Mouse (Mus musculus) c-Kit-positive CD71-negative TER-119-negative erythroid progenitor cells, embryonic 14.5 days (primary cell): ENCODE measurements around the gene Ppp4r1.

Source experiments
- DNase-seq: peaks from one replicate; pipeline ENCODE4 v3.0.0-alpha.2; 2013; ENCODE audit warnings: low read depth

Ppp4r1 gene

DNA sequence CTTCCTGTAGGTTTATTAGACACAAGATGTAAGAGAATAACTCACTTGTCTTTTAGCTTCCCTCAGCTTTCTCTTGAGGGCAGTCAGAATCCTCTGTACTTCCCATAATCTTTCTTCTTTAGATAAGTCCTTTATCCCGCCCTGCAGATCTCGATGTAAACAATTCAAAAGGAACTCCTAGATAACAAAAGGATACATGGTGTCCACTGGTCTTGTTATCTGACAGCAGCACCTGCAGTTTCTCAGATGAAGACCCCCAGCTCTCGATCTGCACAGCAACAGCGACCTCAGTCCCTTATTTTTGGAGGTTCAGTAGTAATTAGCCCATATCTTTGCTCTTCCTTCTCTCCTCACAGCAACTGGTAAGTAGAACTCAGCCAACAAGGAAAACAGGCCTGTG is 75.2 kb downstream of the Ppp4r1 start:
- DNase-seq, result no peak

DNA sequence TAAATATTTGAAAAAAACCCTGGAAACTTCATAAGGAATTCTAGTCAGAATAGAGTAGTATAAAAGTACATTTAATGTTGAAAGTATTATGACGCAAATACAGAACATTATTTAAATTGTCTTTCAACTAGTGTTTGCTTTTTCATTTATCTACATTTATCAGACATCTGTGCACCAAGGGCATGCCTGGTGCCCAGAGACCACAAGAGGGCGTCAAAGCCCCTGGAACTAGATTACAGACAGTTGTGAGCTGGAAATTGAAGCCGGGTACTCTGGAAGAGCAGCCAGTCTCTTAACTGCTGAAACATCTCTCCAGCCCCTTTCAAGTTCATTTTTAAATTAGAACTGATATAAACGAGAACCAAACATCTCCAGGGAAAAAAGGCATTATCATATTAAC is 80.2 kb downstream of the Ppp4r1 start:
- DNase-seq, result no peak

GRCm38 (mm10) chr17:65863830-65864229 is 81.5 kb downstream of the Ppp4r1 start:
- DNase-seq, result no peak

DNA sequence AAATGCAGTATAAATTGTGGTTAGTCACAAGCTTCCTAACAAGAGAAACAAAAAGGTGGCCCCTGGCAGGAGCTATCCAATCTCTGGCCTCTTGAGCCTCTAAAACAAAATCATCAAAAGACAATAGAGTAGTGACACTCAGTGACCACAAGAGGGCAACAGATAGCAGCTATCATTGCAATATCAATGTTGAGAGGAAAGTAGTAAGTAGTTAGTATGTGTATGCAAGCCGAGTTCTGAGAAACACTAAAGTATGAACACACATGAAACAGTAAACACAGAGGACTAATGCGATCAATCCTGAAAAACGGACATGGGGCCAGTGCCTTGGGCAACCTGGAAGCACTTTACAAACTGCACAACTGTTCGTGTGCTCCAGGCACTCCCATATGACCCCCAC is 82.4 kb downstream of the Ppp4r1 start:
- no peak for DNase-seq

DNA sequence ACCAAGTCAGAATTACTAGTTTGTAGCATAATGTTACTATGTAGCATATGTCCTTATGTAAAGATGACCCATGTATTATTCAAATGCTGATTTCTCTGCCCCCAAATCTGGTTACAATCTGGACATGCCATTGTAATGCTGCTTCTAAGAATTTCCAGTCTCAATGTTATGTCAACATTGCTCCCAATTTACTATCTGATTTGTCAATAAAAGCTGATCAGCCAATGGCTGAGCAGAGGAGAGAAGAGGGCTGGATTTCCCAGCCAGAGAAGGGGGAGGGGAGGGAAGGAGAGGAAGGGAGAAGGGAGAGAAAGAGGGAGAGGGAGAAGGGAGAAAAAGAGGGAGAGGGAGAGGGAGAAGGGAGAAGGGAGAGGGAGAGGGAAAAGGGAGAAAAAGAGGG is 82.9 kb downstream of the Ppp4r1 start:
- DNase-seq, result no peak

- no peak for DNase-seq
Measured at GRCm38 (mm10) chr17:65866201-65866600, 83.8 kb downstream of the Ppp4r1 start.

- no peak for DNase-seq
Measured at GRCm38 (mm10) chr17:65867996-65868395, 85.6 kb downstream of the Ppp4r1 start.

DNA sequence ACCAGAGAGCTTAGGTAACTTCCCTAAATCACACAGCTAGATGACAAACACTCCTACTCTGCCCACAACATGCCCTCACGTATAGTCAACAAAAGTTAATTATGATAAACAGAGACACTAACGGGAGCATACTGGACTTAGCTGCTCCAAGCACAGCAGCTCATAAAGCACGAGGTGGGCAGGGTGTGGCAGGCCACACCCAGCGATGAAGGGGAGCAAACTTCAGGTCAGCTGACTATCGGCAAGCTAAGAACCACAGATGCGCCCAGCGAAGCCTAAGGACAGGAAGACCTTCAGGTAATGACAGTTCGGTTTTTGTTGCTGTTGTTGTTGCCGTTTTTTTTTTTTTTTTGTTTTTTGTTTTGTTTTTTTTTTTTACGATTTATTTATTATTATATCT is 87.3 kb downstream of the Ppp4r1 start:
- DNase-seq, result no peak

DNA sequence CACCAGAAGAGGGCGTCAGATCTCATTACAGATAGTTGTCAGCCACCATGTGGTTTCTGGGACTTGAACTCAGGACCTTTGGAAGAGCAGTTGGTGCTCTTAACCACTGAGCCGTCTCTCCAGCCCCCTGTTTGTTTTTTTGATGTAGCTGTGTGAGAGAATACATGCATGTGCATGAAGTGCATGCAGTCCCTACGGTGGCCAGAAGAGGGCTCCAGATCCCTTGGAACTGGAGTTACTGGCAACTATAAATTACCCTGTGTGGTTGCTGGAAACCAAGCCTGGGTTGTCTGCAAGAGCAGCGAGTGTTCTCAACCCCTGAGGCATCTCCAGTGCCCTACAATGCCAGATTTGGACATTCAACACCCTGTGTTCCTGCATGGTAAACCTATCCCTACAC is 87.8 kb downstream of the Ppp4r1 start:
- peak; percentile 79 for DNase-seq

GRCm38 (mm10) chr17:65871641-65872041 is 89.3 kb downstream of the Ppp4r1 start:
- no peak for DNase-seq

DNA sequence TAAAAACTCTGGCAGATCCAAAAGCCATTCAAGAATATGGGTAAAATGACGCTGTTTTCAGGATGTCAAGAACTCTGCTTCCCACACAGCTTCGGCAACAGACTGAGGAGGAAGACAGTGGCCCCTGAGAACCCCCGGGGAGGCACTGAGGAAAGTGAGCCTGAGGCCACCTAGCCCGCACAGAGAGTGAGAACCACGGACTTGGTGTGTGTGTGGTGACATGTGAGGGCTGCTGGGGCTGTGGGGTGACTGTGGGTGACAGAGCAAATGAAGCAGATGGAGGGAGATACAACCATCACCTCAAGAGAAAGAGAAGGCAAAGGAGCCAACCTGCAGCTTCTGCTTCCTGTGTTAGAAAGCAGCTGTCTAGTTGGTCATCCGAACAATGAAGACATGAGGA is 89.7 kb downstream of the Ppp4r1 start:
- no peak for DNase-seq

DNA sequence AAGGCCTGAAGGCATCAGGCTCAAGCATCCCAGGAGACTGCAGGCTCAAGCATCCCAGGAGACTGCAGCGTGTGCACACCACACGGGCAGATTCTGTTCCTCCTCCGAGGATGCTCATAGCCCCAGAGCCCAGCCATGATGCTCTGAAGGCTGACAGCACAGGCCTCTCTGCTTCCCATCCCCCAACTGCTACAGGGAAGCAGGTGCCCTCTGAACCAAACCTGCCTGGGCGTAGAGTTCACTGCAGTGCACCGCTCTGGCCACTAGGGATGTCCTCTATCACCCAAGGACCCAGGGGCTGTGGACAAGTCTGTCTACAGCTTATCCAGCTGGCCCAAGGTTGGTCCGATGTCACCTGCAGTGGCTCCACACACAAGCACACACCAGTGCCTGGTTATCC is 90.3 kb downstream of the Ppp4r1 start:
- no peak for DNase-seq

DNA sequence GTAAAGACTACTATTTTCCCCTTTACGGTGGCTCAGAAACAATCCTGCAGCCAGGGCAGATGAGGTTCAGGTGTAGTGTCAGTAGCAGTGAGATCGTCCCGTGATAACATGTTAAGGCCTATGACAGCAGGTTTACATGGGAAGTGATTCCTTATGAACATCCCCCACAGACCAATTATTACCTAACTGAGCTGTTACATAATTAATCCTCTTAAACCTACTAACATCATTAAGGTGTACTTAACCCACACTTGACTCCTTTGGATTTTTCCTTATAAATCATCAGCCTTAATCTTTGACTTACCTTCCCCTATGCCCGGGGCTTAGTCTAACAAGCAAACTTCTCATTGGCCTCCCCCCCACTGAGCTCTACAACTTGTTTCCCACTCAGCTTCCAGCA is 90.8 kb downstream of the Ppp4r1 start:
- DNase-seq, result no peak

DNA sequence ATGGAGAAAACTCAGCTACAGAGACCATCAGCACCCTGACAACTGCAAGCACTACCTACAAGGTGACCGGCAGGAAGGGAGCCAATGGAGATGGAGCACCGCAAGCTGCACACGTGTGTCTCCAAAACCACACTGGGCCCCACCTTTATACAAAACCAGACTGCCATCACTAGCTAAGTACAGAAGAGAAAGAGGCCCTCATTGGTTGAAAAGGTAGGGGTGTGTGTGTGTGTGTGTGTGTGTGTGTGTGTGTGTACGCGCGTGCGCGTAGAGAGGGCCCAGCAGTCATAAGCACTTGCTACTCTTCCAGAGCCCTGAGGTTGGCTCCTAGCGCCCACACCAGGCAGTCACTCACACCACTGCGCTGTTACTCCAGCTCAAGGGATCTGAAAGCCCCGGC is 91.5 kb downstream of the Ppp4r1 start:
- no peak for DNase-seq

- no peak for DNase-seq
Measured at GRCm38 (mm10) chr17:65877026-65877425, 94.7 kb downstream of the Ppp4r1 start.

- no peak for DNase-seq
Measured at GRCm38 (mm10) chr17:65884061-65884669, 101.8 kb downstream of the Ppp4r1 start.

DNA sequence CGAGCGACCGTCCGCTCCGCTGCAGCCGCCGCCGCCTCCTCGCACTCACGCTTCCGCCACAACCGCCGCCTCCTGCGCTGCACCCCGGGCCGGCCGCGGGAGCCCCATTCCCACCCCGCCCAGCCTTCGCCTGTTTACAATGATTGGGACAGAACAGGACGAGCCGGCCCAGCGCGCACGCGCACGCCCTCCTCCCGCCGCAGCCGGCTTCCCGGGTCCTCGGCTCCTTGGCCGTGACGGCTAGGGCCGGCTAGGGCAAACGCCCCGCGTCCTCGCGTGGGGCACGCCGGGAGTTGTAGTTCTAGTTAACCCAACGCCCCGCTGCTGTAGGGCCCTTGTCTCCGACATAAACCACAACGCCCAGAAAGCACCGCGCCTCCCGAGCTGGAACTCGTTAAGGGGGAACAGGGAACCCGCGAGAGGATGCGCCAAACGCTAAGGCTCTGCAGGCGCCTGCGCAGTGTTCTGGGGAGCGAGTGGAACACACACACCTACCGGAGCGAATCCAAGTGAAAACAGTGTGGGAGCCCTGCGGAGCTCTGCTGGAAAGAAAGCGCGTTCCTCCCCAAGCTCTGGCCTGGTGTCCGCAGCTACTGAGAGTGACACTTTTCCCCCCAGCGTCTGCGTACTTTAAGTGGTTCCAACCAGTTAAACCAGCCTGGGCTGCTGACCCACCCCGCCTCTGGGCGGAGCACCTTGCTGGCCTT is 102.5 kb downstream of the Ppp4r1 start:
- DNase-seq, result peak; percentile 98

GRCm38 (mm10) chr17:65885398-65885696 is 103.0 kb downstream of the Ppp4r1 start:
- no peak for DNase-seq

DNA sequence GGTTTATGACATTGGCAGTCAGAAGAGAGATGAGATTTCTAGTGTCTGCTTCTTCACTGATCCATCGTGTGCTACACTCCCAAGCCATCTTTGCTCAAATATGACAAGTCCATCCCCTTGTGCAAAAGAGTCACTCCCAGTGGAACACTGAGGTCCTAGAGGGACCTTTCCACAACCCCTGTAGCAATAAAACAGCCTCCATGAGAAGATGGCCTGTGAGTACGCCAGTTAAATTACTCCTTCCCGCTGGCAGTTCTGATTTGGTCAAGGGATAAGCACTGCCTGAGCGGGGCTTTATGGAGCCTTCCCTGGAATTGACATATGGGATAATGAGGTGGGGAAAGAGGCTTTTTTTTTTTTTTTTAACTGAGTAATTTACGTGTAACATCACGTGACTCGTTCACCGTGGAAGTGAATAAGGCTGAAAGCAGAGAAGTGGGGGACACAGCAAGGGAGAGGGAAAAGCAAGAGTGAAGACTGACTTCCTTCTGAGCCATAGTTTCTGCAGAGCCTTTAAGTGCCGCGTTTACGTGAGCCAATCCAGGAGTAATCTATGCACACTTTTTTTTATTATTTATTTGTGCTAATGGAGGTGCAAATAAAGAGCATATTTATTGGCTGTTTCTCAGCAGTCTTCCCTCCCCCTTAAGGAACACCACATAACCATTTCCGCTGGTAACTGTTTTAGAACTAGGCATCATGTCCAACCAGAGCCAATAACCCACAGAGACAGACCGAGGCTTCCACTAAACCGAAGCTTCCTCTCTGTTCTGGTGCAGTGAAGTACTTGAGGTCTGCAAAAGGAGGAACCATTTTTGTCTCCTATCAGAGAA is 103.5 kb downstream of the Ppp4r1 start, which contains the start of gene Ralbp1:
Gene Ralbp1 (minus strand): TSS at position 102 of the 833 bp plus-strand sequence.
- no peak for DNase-seq

DNA sequence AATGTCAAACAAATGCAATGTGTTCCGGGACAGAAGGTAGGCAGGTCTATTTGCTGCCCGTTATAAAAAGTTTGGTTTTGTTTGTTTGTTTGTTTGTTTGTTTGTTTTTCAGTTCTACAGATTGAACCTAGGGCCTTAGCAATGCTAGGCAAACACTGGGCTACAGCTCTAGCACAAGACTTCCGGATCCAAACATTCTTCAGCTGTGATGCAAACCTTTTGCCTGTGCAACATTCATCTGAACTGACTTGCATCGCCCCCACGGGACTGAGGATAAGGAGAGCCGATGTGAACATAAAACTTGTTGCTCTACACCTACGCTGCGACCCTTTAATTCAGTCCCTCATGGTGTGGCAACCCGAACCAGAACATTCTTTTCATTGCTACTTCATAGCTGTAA is 104.2 kb downstream of the Ppp4r1 start:
- no peak for DNase-seq

GRCm38 (mm10) chr17:65889476-65889875 is 107.1 kb downstream of the Ppp4r1 start:
- DNase-seq, result no peak
